Mouse (Mus musculus): Measurements from ENCODE around the gene Wdr37.
A peak's percentile ranks its signal among the peaks of the same experiment; 100 is the strongest.

Wdr37 gene

GRCm38 (mm10) chr13:8840941-8841340 is 30.8 kb downstream of the Wdr37 start:
- DNase-seq (ENCODE audit: low read depth, low spot score), result no peak

- DNase-seq (ENCODE audit: low read depth, low spot score), result no peak
These were observed 31.8 kb downstream of the Wdr37 start for GRCm38 (mm10) chr13:8839937-8840336.

- DNase-seq (ENCODE audit: low read depth, low spot score), result no peak
These were observed 32.6 kb downstream of the Wdr37 start for GRCm38 (mm10) chr13:8839111-8839510.

GRCm38 (mm10) chr13:8838394-8838793 is 33.3 kb downstream of the Wdr37 start:
- no peak for DNase-seq (ENCODE audit: low read depth, low spot score)

GRCm38 (mm10) chr13:8834573-8834972 is 37.1 kb downstream of the Wdr37 start:
- no peak for DNase-seq (ENCODE audit: low read depth, low spot score)

GRCm38 (mm10) chr13:8831546-8832251 is 40.0 kb downstream of the Wdr37 start:
- no peak for DNase-seq (ENCODE audit: low read depth, low spot score)

GRCm38 (mm10) chr13:8830696-8831095 is 41.0 kb downstream of the Wdr37 start:
- DNase-seq (ENCODE audit: low read depth, low spot score), result no peak

- peak; percentile 9 for DNase-seq (ENCODE audit: low read depth, low spot score)
These were observed 41.9 kb downstream of the Wdr37 start for GRCm38 (mm10) chr13:8829784-8830183.

GRCm38 (mm10) chr13:8828946-8829345 is 42.8 kb downstream of the Wdr37 start:
- no peak for DNase-seq (ENCODE audit: low read depth, low spot score)

- DNase-seq (ENCODE audit: low read depth, low spot score), result no peak
These were observed 48.2 kb downstream of the Wdr37 start for GRCm38 (mm10) chr13:8823546-8823945.

- DNase-seq (ENCODE audit: low read depth, low spot score), result peak; percentile 24
These were observed 48.6 kb downstream of the Wdr37 start for GRCm38 (mm10) chr13:8823120-8823519.

- no peak for DNase-seq (ENCODE audit: low read depth, low spot score)
These were observed 49.5 kb downstream of the Wdr37 start for GRCm38 (mm10) chr13:8822201-8822600.

- no peak for DNase-seq (ENCODE audit: low read depth, low spot score)
These were observed 65.8 kb downstream of the Wdr37 start for GRCm38 (mm10) chr13:8805931-8806330.

GRCm38 (mm10) chr13:8800576-8800975 is 71.1 kb downstream of the Wdr37 start:
- no peak for DNase-seq (ENCODE audit: low read depth, low spot score)

GRCm38 (mm10) chr13:8793217-8793616 is 78.5 kb downstream of the Wdr37 start:
- DNase-seq (ENCODE audit: low read depth, low spot score), result no peak

GRCm38 (mm10) chr13:8785185-8785584 is 86.5 kb downstream of the Wdr37 start:
- peak; percentile 63 for DNase-seq (ENCODE audit: low read depth, low spot score)

- no peak for DNase-seq (ENCODE audit: low read depth, low spot score)
These were observed 87.2 kb downstream of the Wdr37 start for GRCm38 (mm10) chr13:8784308-8785061.

- no peak for DNase-seq (ENCODE audit: low read depth, low spot score)
These were observed 87.9 kb downstream of the Wdr37 start for GRCm38 (mm10) chr13:8783686-8784307.

GRCm38 (mm10) chr13:8782636-8783035 is 89.1 kb downstream of the Wdr37 start:
- DNase-seq (ENCODE audit: low read depth, low spot score), result peak; percentile 34

- DNase-seq (ENCODE audit: low read depth, low spot score), result peak; percentile 65
These were observed 91.3 kb downstream of the Wdr37 start for GRCm38 (mm10) chr13:8780441-8780840.

GRCm38 (mm10) chr13:8770616-8771015 is 101.1 kb downstream of the Wdr37 start:
- DNase-seq (ENCODE audit: low read depth, low spot score), result no peak

GRCm38 (mm10) chr13:8769654-8770227 is 102.0 kb downstream of the Wdr37 start:
- DNase-seq (ENCODE audit: low read depth, low spot score), result no peak
